Mouse (Mus musculus) heart, embryonic 14.5 days (tissue): ENCODE results near the gene Il17rd. TPM values are rescaled to one million over a fixed set of nuclear protein-coding genes. Genes with fewer than 3 reads are reported as not detected.

ENCODE experiments used
- ATAC-seq: fragments of 200-750 bp; cut with Nextera tagmentation; 2 replicates; pipeline ENCODE4 v1.8.0; 2017; ENCODE audit warnings: low read depth, moderate TSS enrichment; ENCODE audit not compliant: insufficient number of reproducible peaks, insufficient read depth, low FRiP score
- H3K27ac ChIP-seq, 2 experiments: fragments of 200-500 bp in 1 of 2; fragments of 300-500 bp in 1 of 2; sonication (generic) in 1 of 2; replicated peaks in 1 of 2; 2 replicates each; pipeline ENCODE4 v1.5.1; 2012 to 2014; ENCODE audit warnings: low read depth in 2 of 2, low read length in 2 of 2, control low read depth in 1 of 2, mild to moderate bottlenecking in 1 of 2, mixed read lengths in 1 of 2; ENCODE audit not compliant: control insufficient read depth in 1 of 2, insufficient read depth in 1 of 2
- H3K27me3 ChIP-seq: fragments of 300-500 bp; sonication (generic); 2 replicates; pipeline ENCODE4 v1.6.1; 2014; ENCODE audit warnings: mild to moderate bottlenecking, low read length, control low read depth; ENCODE audit not compliant: control insufficient read depth, insufficient read depth
- H3K36me3 ChIP-seq: fragments of 300-500 bp; sonication (generic); 2 replicates; pipeline ENCODE4 v1.6.1; 2014; ENCODE audit warnings: mild to moderate bottlenecking, control low read depth, low read length, mixed read lengths; ENCODE audit not compliant: control insufficient read depth, insufficient read depth
- H3K4me1 ChIP-seq, 2 experiments: fragments of 200-500 bp in 1 of 2; fragments of 300-500 bp in 1 of 2; sonication (generic) in 1 of 2; 2 replicates each; pipeline ENCODE4 v1.6.1; 2012 to 2014; ENCODE audit warnings: low read length in 2 of 2, control low read depth in 1 of 2, mixed read lengths in 1 of 2; ENCODE audit not compliant: control insufficient read depth in 2 of 2, insufficient read depth in 2 of 2
- H3K4me2 ChIP-seq: fragments of 300-500 bp; sonication (generic); 2 replicates; pipeline ENCODE4 v1.6.1; 2014; ENCODE audit warnings: mild to moderate bottlenecking, low read length
- H3K4me3 ChIP-seq, 2 experiments: fragments of 200-500 bp in 1 of 2; fragments of 300-500 bp in 1 of 2; sonication (generic) in 1 of 2; 2 replicates each; pipeline ENCODE4 v1.5.1; 2012 to 2014; ENCODE audit warnings: low read length in 2 of 2, mild to moderate bottlenecking in 2 of 2, control low read depth in 1 of 2, low read depth in 1 of 2, moderate library complexity in 1 of 2; ENCODE audit not compliant: control insufficient read depth in 1 of 2, insufficient read depth in 1 of 2
- H3K9ac ChIP-seq: fragments of 300-500 bp; sonication (generic); 2 replicates; pipeline ENCODE4 v1.6.1; 2014; ENCODE audit warnings: mild to moderate bottlenecking, low read length
- H3K9me3 ChIP-seq: fragments of 300-500 bp; sonication (generic); 2 replicates; pipeline ENCODE4 v1.6.1; 2016; ENCODE audit warnings: low read length, control low read depth; ENCODE audit not compliant: control insufficient read depth
- WGBS: fragments of 180-500 bp; shearing (Covaris S2); extraction: QIAGEN DNeasy Blood & Tissue Kit; methylation state at CpG from one replicate; pipeline ENCODE4 v1.1.7; 2014; 5-methylcytosine and 5-hydroxymethylcytosine counted together
- polyA plus RNA-seq: library from polyadenylated mRNA; unstranded; fragments of >200 nt; fragmentation: Nextera tagmentation; extraction: Ambion mirVana; gene quantifications from 2 replicates; pipeline ENCODE4 v1.2.1, GENCODE M21; 2014

Il17rd gene
- polyA plus RNA-seq, 1 experiment from 2014 or later = 1.5 TPM

DNA sequence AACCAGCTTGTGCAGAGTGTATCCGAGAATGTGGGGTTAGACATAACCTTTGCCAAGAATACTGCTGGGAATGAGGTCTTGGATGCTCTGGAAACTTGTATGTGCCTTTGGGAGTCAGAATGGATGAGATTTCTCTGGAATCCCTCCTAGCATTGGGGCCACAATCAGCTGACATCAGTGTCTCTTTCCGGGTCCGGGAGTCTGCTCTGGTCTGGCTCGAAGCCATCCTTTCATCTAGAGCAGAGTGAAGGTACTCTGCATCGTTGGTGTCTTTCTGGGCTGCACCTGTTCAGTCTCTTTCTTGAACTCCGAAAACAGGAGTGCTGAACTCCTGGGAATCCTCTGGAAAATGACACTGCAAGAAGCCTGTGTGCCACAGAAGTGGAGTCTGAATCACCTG is 77.2 kb downstream of the Il17rd start:
- peak overlapping the region; percentile 93 for H3K4me2 ChIP-seq
- 39% methylated on average over 6 of the region's 6 CpGs for WGBS
- no peak overlapping the region for H3K9ac ChIP-seq

DNA sequence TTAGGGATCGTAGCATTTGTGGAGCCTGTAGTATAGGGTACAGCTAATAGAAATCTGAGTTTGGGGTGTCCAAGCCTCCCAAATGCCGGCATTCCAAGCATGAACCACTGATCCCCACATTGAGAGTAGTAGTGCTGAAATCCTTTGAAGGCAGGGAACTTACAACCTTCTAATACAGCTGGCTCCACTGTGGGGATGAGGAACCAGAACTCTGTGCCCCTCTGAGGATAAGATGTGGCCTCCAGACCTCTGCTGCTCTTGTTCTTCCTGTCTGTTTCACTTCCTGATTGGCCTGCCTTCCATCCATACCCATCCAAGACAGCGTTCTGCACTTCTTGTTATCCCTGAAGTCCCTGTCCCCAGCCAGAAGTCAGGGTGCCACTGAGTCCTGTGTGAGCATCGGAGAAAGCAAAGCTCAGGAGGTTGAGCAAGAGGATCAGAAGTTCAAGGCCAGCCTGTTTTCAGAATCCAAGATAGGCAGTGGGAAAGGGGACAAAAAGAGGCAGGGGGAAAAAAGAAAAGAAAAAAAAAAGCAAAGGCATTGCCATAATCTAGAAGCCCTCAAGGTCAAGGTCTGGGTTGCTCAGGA is 77.9 kb downstream of the Il17rd start:
- H3K27ac ChIP-seq = no peak overlapping the region
- H3K9ac ChIP-seq = no peak overlapping the region
- ATAC-seq = no peak
- H3K9me3 ChIP-seq = no peaks in the 10 kb centered on the region
- H3K27me3 ChIP-seq = no peaks in the 10 kb centered on the region
- WGBS = 70% methylated on average over 4 of the region's 4 CpGs
- no peak overlapping the region for H3K4me2 ChIP-seq
- H3K36me3 ChIP-seq = no peaks in the 10 kb centered on the region
- H3K4me3 ChIP-seq = no peak overlapping the region
- H3K4me1 ChIP-seq = peaks cover 2 to 12% of the 10 kb centered on the region in 2 experiments; a peak in 3 of 4 replicates

More for the DNA sequence above, 77.2 kb downstream of the Il17rd start:
- Histone ChIP-seq H3K27ac (no peak overlapping the region), H3K36me3 (no peaks in the 10 kb centered on the region), H3K9me3 (no peaks in the 10 kb centered on the region), H3K4me3 (no peak overlapping the region), H3K27me3 (no peaks in the 10 kb centered on the region), H3K4me1 (peaks cover 2 to 12% of the 10 kb centered on the region in 2 experiments; a peak in 3 of 4 replicates)
- no peak for ATAC-seq

DNA sequence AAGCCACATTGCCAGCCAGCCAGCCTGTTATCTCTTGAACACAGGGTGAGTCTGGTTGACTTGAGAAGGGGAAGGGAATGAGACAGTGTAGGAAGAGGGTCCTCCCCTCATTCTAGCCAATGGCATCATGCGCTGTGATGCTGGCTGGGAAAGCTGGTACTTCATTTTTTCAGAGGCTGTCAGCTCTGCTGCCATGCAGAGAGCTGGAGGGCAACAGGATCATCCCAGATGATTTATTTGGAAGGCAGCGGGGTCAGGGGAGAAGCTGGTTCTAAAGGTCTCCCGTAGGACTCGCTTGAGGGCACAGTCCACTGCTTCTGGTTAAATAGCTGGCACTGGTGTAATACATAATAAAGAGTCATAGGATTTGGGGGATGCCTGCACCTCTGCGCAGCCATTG is 79.8 kb downstream of the Il17rd start:
- Histone ChIP-seq H3K27ac (no peak overlapping the region), H3K9me3 (no peaks in the 10 kb centered on the region), H3K27me3 (no peaks in the 10 kb centered on the region), H3K4me1 (peaks cover 9 to 24% of the 10 kb centered on the region in 2 experiments), H3K9ac (no peak overlapping the region), H3K4me3 (no peak overlapping the region), H3K4me2 (no peak overlapping the region), H3K36me3 (no peaks in the 10 kb centered on the region)
- WGBS = 91% methylated on average over 5 of the region's 5 CpGs
- ATAC-seq = no peak

DNA sequence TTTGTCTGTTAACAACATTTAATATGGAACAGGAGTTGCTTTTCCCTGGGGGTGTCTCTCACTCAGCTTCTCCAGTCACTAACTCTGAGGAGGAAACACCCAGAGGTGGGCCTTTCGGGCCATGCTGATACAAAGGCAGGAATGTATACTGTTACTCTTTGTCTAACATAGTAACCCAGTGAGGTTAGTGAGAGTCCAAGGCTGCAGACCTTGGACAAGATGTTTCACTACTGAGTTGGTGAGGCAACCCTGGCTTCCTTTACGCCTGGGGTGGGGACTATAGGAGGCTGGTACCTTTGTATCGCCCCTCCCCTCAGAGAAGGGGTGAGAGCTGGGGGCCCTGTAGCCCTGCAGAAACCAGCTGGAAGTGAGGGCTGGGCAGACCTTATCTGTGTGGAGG is 83.9 kb downstream of the Il17rd start:
- Histone ChIP-seq H3K4me3 (no peak overlapping the region), H3K27ac (no peak overlapping the region), H3K4me1 (peaks cover 8 to 15% of the 10 kb centered on the region in 2 experiments), H3K9me3 (no peaks in the 10 kb centered on the region), H3K27me3 (no peaks in the 10 kb centered on the region), H3K36me3 (no peaks in the 10 kb centered on the region), H3K4me2 (no peak overlapping the region), H3K9ac (no peak overlapping the region)
- ATAC-seq = no peak
- 66% methylated on average over 3 of the region's 3 CpGs for WGBS

DNA sequence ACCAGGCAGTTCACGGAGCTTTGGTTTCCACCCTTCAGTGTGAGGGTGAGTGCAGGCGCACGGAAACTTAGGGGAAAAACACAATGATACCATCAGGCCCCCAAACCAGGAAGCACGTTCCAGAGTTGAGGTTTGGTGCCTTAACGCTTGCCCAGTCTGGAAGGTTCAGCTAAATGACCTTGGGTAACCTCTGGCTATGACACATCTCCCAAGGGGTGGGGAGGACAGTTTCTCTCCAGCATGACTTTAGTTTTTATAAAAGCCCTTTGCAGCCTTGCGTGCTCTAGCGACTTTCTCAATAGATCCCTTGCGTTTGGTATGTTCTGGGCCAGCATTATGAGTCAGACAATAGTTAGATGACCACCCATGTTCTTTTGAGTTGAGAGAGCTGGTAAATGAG is 84.8 kb downstream of the Il17rd start:
- H3K27ac ChIP-seq = peak overlapping the region in 1 of 2 experiments; percentile 33; a peak in 1 of 4 replicates
- H3K36me3 ChIP-seq = no peaks in the 10 kb centered on the region
- H3K27me3 ChIP-seq = no peaks in the 10 kb centered on the region
- peaks cover 8 to 15% of the 10 kb centered on the region in 2 experiments for H3K4me1 ChIP-seq
- no peak overlapping the region for H3K4me3 ChIP-seq
- peak overlapping the region; percentile 50; the same call in 1 of the 2 replicates for H3K9ac ChIP-seq
- peak overlapping the region; percentile 18; the same call in 1 of the 2 replicates for H3K4me2 ChIP-seq
- 0 out of 2 replicates have a peak, but pooled peaks have one; percentile 39 for ATAC-seq
- H3K9me3 ChIP-seq = no peaks in the 10 kb centered on the region
- WGBS = 38% methylated on average over 8 of the region's 8 CpGs

DNA sequence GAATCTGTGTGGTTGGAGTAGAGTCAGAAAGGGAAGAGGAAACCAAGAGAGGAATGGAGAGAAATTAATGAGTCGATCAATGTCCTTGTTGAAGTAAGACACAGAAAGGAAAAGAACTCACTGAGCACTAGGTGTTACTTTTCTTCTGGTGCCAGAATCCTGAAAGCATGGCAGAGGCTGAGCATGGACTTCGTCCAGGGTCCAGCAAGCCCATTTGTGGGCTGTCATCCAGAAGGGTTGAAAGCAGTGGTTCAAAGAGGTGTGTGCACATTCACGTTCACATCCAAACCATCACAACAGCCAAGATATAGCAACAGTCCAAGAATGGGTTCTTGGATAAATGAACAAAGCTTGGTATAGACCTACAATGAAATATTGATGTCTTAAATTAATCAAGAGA is 91.3 kb downstream of the Il17rd start:
- 86% methylated on average over 3 of the region's 3 CpGs for WGBS
- no peak for ATAC-seq

DNA sequence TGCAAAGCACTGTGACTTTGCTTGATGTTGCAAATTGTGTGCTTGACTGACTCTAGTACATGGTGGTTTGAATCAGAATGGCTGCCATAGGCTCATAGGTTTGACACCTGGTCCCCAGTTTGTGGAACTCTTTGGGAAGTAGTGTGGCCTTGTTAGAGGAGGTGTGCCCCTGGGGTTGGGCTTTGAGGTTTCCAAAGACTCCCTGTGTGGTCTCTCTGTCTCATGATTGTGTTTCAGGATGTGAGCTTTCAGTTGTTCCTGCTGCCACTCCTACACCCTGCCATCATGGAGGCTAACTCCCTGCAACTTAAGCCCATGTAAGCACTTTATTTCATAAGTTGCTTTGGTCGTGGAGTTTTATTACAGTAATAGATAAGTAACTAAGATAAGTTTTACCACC is 91.9 kb downstream of the Il17rd start:
- Histone ChIP-seq H3K4me2 (no peak overlapping the region), H3K27ac (no peak overlapping the region), H3K4me1 (no peaks in the 10 kb centered on the region; a peak in 1 of 4 replicates), H3K9me3 (0 out of 2 replicates have a peak, but pooled peaks cover 3% of the 10 kb centered on the region), H3K27me3 (no peaks in the 10 kb centered on the region), H3K36me3 (no peaks in the 10 kb centered on the region), H3K4me3 (no peak overlapping the region), H3K9ac (no peak overlapping the region)
- ATAC-seq = no peak
- WGBS = 63% methylated on average over 1 of the region's 1 CpGs

More for the DNA sequence above, 91.3 kb downstream of the Il17rd start:
- H3K9me3 ChIP-seq = 0 out of 2 replicates have a peak, but pooled peaks cover 2% of the 10 kb centered on the region
- H3K27ac ChIP-seq = no peak overlapping the region
- no peaks in the 10 kb centered on the region; a peak in 1 of 4 replicates for H3K4me1 ChIP-seq
- no peaks in the 10 kb centered on the region for H3K27me3 ChIP-seq
- no peak overlapping the region for H3K4me3 ChIP-seq
- no peak overlapping the region for H3K9ac ChIP-seq
- H3K36me3 ChIP-seq = no peaks in the 10 kb centered on the region
- no peak overlapping the region for H3K4me2 ChIP-seq

DNA sequence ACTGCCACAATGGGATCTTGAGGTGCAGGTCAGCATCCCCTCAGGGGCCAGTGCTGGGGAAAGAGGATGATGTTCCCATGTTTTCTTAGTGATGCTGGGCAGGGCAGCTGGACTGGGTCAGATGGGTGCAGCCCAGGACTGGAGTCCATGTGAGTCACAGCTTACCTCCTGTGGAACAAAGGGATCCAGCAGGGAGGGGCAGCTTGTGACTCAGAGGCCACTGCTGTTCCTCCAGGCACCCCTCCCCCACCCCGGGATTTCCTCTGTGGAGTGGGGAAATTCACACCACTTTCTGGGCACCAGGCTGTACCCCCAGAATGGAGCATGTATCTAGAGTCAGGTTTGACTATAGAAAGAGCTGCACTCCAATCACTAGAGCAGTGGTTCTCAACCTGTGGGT is 92.8 kb downstream of the Il17rd start:
- no peak for ATAC-seq
- no peak overlapping the region for H3K4me3 ChIP-seq
- no peaks in the 10 kb centered on the region for H3K27me3 ChIP-seq
- no peaks in the 10 kb centered on the region; a peak in 1 of 4 replicates for H3K4me1 ChIP-seq
- H3K9ac ChIP-seq = no peak overlapping the region
- 0 out of 2 replicates have a peak, but pooled peaks cover 3% of the 10 kb centered on the region for H3K9me3 ChIP-seq
- H3K27ac ChIP-seq = no peak overlapping the region
- H3K4me2 ChIP-seq = no peak overlapping the region
- no peaks in the 10 kb centered on the region for H3K36me3 ChIP-seq
- WGBS = 47% methylated on average over 1 of the region's 1 CpGs
